Mouse (Mus musculus) liver, embryonic 14.5 days (tissue): ENCODE data around the gene Calcoco1.

ENCODE experiments used
- CTCF ChIP-seq: IDR thresholded peaks from 2 replicates; pipeline ENCODE4 v1.5.1; 2016; ENCODE audit warnings: antibody characterized with exemption, low read depth, control low read depth
- EP300 ChIP-seq: IDR thresholded peaks from 2 replicates; pipeline ENCODE4 v1.6.1; 2016; ENCODE audit warnings: antibody characterized with exemption, low read depth

GRCm38 (mm10) chr15:102669571-102669970 is 52.4 kb downstream of the Calcoco1 start:
- TF ChIP-seq CTCF (no peak), EP300 (no peak)
